Mouse (Mus musculus) lung, embryonic 16.5 days (tissue): ENCODE results near the gene Adgrv1. TPM values are rescaled to one million over a fixed set of nuclear protein-coding genes. Genes with fewer than 3 reads are reported as not detected.

Experiments used
- ATAC-seq: fragments of 200-750 bp; cut with Nextera tagmentation; 2 replicates; pipeline ENCODE4 v1.8.0; 2017; ENCODE audit warnings: low read depth, mild to moderate bottlenecking, moderate library complexity
- H3K27ac ChIP-seq: fragments of 300-500 bp; sonication (generic); 2 replicates; pipeline ENCODE4 v1.5.1; 2014; ENCODE audit warnings: mild to moderate bottlenecking, control low read depth, low read length
- H3K27me3 ChIP-seq: fragments of 300-500 bp; sonication (generic); 2 replicates; pipeline ENCODE4 v1.6.1; 2014; ENCODE audit warnings: low read depth, low read length, mixed read lengths; ENCODE audit not compliant: control insufficient read depth, insufficient read depth
- H3K36me3 ChIP-seq: fragments of 300-500 bp; sonication (generic); 2 replicates; pipeline ENCODE4 v1.6.1; 2014; ENCODE audit warnings: low read length; ENCODE audit not compliant: control insufficient read depth, insufficient read depth
- H3K4me1 ChIP-seq: fragments of 300-500 bp; sonication (generic); replicated peaks from 2 replicates; pipeline ENCODE4 v1.6.1; 2014; ENCODE audit warnings: low read length, mixed read lengths; ENCODE audit not compliant: control insufficient read depth, insufficient read depth
- H3K4me2 ChIP-seq: fragments of 300-500 bp; sonication (generic); 2 replicates; pipeline ENCODE4 v1.6.1; 2014; ENCODE audit warnings: low read depth, low read length, control low read depth
- H3K4me3 ChIP-seq: fragments of 300-500 bp; sonication (generic); 2 replicates; pipeline ENCODE4 v1.5.1; 2014; ENCODE audit warnings: mild to moderate bottlenecking, low read length, control low read depth
- H3K9ac ChIP-seq: fragments of 300-500 bp; sonication (generic); 2 replicates; pipeline ENCODE4 v1.6.1; 2014; ENCODE audit warnings: low read length, control low read depth
- H3K9me3 ChIP-seq: fragments of 300-500 bp; sonication (generic); 2 replicates; pipeline ENCODE4 v1.6.1; 2016; ENCODE audit warnings: low read length; ENCODE audit not compliant: control insufficient read depth
- WGBS: fragments of 180-500 bp; shearing (Covaris S2); extraction: QIAGEN DNeasy Blood & Tissue Kit; methylation state at CpG from one replicate; pipeline ENCODE4 v1.1.7; 2014; 5-methylcytosine and 5-hydroxymethylcytosine counted together
- polyA plus RNA-seq: library from polyadenylated mRNA; unstranded; fragments of >200 nt; fragmentation: Nextera tagmentation; extraction: Ambion mirVana; gene quantifications from 2 replicates; pipeline ENCODE4 v1.2.1, GENCODE M21; 2015

The Adgrv1 gene
- polyA plus RNA-seq, 1 experiment from 2014 or later: 1.3 TPM

DNA sequence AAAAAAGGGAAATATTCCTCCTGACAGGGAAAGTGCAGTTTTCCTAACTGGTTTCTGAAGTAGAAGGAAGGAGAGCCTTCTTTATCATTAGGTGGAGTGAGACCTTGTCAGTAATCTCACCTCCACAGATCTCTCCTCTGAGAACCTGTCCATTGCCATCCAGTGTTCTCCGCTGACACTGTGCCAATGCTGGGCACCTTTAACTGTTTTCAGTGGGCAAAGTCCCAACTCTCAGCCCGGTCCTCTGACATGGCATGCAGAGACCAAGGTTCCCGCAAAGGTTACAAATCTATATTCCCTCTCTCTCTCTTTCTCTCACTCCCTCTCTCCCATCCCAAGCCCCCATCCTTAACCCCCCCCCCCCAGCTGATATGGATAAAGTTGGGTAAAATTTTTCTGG, 230.1 kb downstream of the Adgrv1 start:
- H3K4me2 ChIP-seq: no peak overlapping the region
- no peak overlapping the region for H3K27ac ChIP-seq
- H3K36me3 ChIP-seq: no peaks in the 10 kb centered on the region
- no peak overlapping the region for H3K9ac ChIP-seq
- no peaks in the 10 kb centered on the region for H3K4me1 ChIP-seq
- H3K4me3 ChIP-seq: no peak overlapping the region
- H3K27me3 ChIP-seq: no peaks in the 10 kb centered on the region
- WGBS: 89% methylated on average over 3 of the region's 3 CpGs
- ATAC-seq: no peak
- no peaks in the 10 kb centered on the region for H3K9me3 ChIP-seq

DNA sequence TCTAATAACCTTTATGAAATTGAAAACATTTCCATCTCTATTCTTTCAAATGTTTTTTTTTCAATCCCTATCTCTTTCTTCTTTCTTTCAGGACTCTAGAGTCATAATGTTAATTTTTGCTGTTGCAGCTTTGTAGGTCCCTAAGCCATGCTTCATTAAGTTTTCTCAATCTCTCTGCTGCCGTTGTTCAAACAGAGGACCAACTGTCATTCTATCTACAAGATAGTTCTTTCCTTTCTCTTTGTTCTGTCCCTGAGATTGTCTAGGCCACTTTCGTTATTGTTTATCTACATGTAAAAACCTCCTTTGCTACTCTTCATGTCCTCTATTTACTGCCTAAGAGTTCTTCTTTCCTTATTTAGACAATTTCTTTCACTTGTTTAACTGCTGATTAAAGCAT, 230.8 kb downstream of the Adgrv1 start:
- H3K36me3 ChIP-seq: no peaks in the 10 kb centered on the region
- no peaks in the 10 kb centered on the region for H3K9me3 ChIP-seq
- ATAC-seq: no peak
- H3K27ac ChIP-seq: no peak overlapping the region
- no peak overlapping the region for H3K4me3 ChIP-seq
- H3K4me2 ChIP-seq: no peak overlapping the region
- no peaks in the 10 kb centered on the region for H3K27me3 ChIP-seq
- no peak overlapping the region for H3K9ac ChIP-seq
- no peaks in the 10 kb centered on the region for H3K4me1 ChIP-seq
- 60% methylated on average over 2 of the region's 2 CpGs for WGBS

DNA sequence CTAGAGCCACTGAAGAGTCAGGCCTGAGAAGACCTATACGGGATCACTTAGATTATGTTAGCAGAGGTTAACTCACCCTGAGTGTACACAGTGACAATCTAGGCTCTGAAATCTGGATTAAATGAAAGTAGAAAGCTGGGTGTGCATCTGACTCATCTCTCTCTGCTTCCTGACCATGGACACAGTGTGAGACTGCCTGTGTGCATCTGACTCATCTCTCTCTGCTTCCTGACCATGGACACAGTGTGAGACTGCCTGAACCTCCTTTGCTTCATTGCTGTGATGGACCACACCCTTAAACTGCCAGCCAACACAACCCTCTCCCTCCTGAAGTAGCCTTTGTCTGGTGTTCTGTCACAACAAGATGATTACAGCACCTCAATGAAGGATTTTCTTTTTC, 231.2 kb downstream of the Adgrv1 start:
- no peak for ATAC-seq
- Histone ChIP-seq H3K36me3 (no peaks in the 10 kb centered on the region), H3K4me2 (no peak overlapping the region), H3K9me3 (no peaks in the 10 kb centered on the region), H3K4me1 (no peaks in the 10 kb centered on the region), H3K27me3 (no peaks in the 10 kb centered on the region), H3K4me3 (no peak overlapping the region), H3K9ac (no peak overlapping the region), H3K27ac (no peak overlapping the region)
- 88% methylated on average over 1 of the region's 1 CpGs for WGBS

DNA sequence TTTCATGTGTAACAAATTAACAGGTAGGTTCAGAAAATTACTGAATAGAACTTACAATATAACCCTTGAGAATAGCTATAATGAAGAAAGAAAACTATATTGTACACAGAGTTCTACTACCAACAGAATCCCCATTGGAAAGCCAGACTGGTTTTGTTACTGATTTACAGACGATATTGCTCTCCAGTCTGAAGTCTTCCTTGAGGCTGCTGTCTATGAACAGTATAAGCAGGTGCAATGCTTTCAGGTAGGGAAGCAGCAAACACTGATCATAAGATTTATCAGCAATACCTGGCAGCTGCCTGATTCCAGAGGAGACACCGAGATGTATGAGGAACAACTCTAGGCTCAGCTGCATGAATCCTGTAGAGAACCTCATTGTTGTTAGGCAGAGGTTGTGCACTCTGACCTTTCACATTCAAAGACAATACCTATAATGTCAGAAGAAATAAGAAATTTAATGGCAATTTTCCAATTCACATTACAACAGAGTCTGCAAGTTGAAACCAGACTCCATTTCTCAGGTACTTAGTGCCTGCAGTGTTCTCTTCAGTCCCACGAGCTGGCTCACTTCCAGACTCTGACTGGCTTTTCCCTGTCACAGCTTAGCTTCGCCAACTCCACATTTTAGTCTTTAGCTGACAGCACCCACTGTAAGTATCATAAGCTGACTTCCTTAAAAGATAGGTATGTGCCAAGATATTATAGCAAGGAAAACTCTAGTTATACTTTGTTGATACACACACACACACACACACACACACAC, 247.2 kb downstream of the Adgrv1 start:
- H3K27ac ChIP-seq: no peak overlapping the region
- H3K9ac ChIP-seq: no peak overlapping the region
- H3K4me3 ChIP-seq: no peak overlapping the region
- ATAC-seq: peak; percentile 71
- H3K27me3 ChIP-seq: no peaks in the 10 kb centered on the region
- no peaks in the 10 kb centered on the region for H3K36me3 ChIP-seq
- H3K9me3 ChIP-seq: no peaks in the 10 kb centered on the region
- WGBS: 50% methylated on average over 4 of the region's 4 CpGs
- H3K4me1 ChIP-seq: no peaks in the 10 kb centered on the region
- H3K4me2 ChIP-seq: no peak overlapping the region

DNA sequence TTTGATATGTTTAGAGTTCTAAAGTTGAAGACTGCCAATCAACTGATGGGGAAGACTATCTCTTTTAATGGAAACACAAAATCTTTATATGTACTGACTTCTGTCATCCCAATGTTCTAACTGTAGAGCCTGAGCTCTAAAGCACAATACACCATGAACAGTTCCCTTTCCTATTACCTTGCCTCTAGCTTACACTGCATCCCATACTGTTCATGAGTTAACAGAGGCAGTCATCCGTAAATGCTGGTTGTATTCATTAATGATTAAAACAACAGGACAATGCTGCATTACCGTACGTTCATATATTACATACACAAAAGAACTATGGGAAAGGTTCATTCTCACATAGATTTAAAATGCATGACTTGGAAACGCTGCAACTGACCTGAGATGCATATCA, 251.1 kb downstream of the Adgrv1 start:
- H3K36me3 ChIP-seq: no peaks in the 10 kb centered on the region
- no peak overlapping the region for H3K4me2 ChIP-seq
- H3K27ac ChIP-seq: no peak overlapping the region
- 87% methylated on average over 4 of the region's 4 CpGs for WGBS
- no peak overlapping the region for H3K4me3 ChIP-seq
- no peaks in the 10 kb centered on the region for H3K9me3 ChIP-seq
- H3K27me3 ChIP-seq: no peaks in the 10 kb centered on the region
- H3K4me1 ChIP-seq: no peaks in the 10 kb centered on the region
- no peak for ATAC-seq
- no peak overlapping the region for H3K9ac ChIP-seq

DNA sequence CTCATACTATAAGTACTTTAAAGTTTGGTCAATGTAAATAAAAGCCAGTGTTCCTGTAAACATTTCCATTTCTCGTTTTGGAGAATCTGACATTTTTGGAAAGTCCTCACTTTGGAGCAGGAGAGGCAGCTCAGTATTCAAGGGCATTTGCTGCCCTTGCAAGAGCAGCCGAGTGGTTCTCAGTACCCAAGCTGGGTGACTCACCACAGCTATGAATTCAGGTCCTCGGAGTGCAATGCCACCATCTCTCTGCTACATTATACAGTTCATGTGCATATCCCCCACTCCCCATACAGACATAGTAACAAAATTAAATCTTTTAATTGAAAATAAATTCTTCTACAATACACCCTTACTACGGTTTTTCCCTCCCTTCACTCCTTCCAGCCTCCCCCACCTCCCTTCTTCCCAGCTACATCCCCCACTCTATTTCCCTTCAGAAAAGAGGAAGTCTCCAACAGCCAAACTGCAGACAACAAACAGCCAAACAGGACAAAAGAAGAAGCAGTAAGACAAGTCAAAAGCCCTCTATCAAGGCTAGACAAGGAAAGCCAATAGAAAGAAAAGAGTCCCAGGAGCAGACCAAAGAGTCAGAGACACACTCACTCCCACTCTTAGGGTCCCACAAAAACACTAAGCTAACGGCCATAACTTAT, 262.0 kb downstream of the Adgrv1 start:
- H3K9me3 ChIP-seq: no peaks in the 10 kb centered on the region
- no peak for ATAC-seq
- H3K9ac ChIP-seq: no peak overlapping the region
- H3K4me3 ChIP-seq: no peak overlapping the region
- WGBS: 67% methylated on average over 5 of the region's 5 CpGs
- H3K27me3 ChIP-seq: no peaks in the 10 kb centered on the region
- H3K36me3 ChIP-seq: no peaks in the 10 kb centered on the region
- H3K4me2 ChIP-seq: no peak overlapping the region
- no peaks in the 10 kb centered on the region for H3K4me1 ChIP-seq
- H3K27ac ChIP-seq: no peak overlapping the region

DNA sequence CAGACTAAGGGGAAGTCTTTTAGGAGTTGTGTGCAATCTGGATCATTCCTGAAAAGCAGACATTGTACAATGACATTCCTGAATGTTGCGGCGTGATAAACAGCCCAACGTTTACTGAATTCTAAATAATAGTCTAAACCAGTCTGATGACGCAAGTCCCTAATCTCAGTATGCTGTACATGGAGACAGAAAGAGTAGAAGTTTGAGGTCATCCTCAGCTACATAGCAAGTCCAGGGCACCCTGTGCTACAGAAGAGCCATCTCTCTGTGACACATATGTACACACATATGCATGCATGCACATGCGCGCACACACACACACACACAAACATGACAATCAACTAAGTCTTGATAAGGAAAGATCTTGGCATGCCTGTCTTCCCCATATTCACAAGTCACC, 262.8 kb downstream of the Adgrv1 start:
- Histone ChIP-seq H3K27ac (no peak overlapping the region), H3K27me3 (no peaks in the 10 kb centered on the region), H3K4me3 (no peak overlapping the region), H3K4me2 (no peak overlapping the region), H3K9me3 (no peaks in the 10 kb centered on the region), H3K4me1 (no peaks in the 10 kb centered on the region), H3K36me3 (no peaks in the 10 kb centered on the region), H3K9ac (no peak overlapping the region)
- WGBS: 77% methylated on average over 6 of the region's 6 CpGs
- ATAC-seq: no peak

DNA sequence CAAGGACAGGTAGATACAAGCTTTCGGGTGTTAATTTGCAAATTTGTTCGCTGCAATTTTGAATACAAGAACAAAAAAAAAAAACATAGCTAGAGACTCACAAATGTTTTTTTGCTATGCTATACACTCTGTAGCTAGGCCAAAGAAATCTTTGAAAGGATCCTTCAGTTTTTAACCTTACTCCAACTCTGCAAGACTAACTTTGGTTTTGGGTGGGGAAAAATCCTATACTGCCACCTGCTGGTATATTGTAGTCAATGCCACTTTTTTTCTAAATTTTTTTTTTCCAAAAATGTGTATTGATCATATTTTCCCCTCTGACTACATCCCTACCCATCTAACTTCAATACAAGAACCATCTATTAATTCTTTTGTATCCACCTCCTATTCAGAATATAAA, 263.4 kb downstream of the Adgrv1 start:
- Histone ChIP-seq H3K27ac (no peak overlapping the region), H3K4me2 (no peak overlapping the region), H3K9me3 (no peaks in the 10 kb centered on the region), H3K27me3 (no peaks in the 10 kb centered on the region), H3K4me3 (no peak overlapping the region), H3K4me1 (no peaks in the 10 kb centered on the region), H3K9ac (no peak overlapping the region), H3K36me3 (no peaks in the 10 kb centered on the region)
- ATAC-seq: no peak
- WGBS: 71% methylated on average over 2 of the region's 2 CpGs

DNA sequence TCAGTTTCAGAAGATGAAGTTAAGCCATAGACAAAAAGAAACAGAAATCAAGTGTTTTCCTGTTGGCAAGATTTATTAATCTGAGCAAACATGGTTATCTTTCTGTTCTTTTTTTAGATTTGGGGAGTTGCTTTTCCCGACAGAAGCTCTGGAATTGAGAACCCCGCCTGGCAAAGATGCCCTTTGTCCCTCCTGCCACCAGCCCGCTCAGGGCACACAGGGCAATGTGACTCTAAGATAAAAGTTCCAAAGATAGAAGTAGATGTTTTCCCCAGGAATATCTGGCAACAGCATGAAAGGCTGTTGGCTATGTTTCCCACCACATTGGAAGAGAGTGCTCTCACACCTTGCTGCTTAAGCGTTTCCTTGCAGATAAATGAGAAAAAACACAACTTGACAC, 264.0 kb downstream of the Adgrv1 start:
- WGBS: 63% methylated on average over 4 of the region's 4 CpGs
- Histone ChIP-seq H3K36me3 (no peaks in the 10 kb centered on the region), H3K9me3 (no peaks in the 10 kb centered on the region), H3K4me3 (no peak overlapping the region), H3K27ac (no peak overlapping the region), H3K27me3 (no peaks in the 10 kb centered on the region), H3K4me1 (no peaks in the 10 kb centered on the region), H3K4me2 (no peak overlapping the region), H3K9ac (no peak overlapping the region)
- no peak for ATAC-seq
